Mouse (Mus musculus) neural tube, embryonic 11.5 days (tissue): ENCODE measurements around the gene Cers5. TPM values are rescaled to one million over a fixed set of nuclear protein-coding genes. Genes with fewer than 3 reads are reported as not detected.

ENCODE experiments used
- ATAC-seq: fragments of 200-750 bp; cut with Nextera tagmentation; 2 replicates; pipeline ENCODE4 v1.8.0; 2017; ENCODE audit warnings: moderate number of reproducible peaks, mild to moderate bottlenecking, moderate TSS enrichment, moderate library complexity; ENCODE audit not compliant: insufficient read depth, low FRiP score, low TSS enrichment
- DNase-seq: peaks from one replicate; pipeline ENCODE4 v3.0.0-alpha.2; 2015; ENCODE audit warnings: low spot score
- H3K27ac ChIP-seq: fragments of 300-500 bp; sonication (generic); 2 replicates; pipeline ENCODE4 v1.5.1; 2014; ENCODE audit warnings: low read depth, mild to moderate bottlenecking, low read length
- H3K27me3 ChIP-seq: fragments of 300-500 bp; sonication (generic); 2 replicates; pipeline ENCODE4 v1.6.1; 2014; ENCODE audit warnings: mild to moderate bottlenecking, low read length, mixed read lengths; ENCODE audit not compliant: control insufficient read depth, insufficient read depth
- H3K36me3 ChIP-seq: fragments of 300-500 bp; sonication (generic); 2 replicates; pipeline ENCODE4 v1.6.1; 2014; ENCODE audit warnings: mild to moderate bottlenecking, low read length, moderate library complexity, mixed read lengths; ENCODE audit not compliant: control insufficient read depth, insufficient read depth
- H3K4me1 ChIP-seq: fragments of 300-500 bp; sonication (generic); 2 replicates; pipeline ENCODE4 v1.6.1; 2014; ENCODE audit warnings: low read length, mixed read lengths; ENCODE audit not compliant: control insufficient read depth, insufficient read depth
- H3K4me2 ChIP-seq: fragments of 300-500 bp; sonication (generic); 2 replicates; pipeline ENCODE4 v1.6.1; 2014; ENCODE audit warnings: low read depth, mild to moderate bottlenecking, moderate library complexity
- H3K4me3 ChIP-seq: fragments of 300-500 bp; sonication (generic); 2 replicates; pipeline ENCODE4 v1.5.1; 2014; ENCODE audit warnings: low read depth, low read length
- H3K9ac ChIP-seq: fragments of 300-500 bp; sonication (generic); 2 replicates; pipeline ENCODE4 v1.6.1; 2014; ENCODE audit warnings: mild to moderate bottlenecking, low read length
- H3K9me3 ChIP-seq: fragments of 300-500 bp; sonication (generic); 2 replicates; pipeline ENCODE4 v1.6.1; 2016; ENCODE audit warnings: low read length; ENCODE audit not compliant: control insufficient read depth
- WGBS: fragments of 180-500 bp; shearing (Covaris S2); extraction: QIAGEN DNeasy Blood & Tissue Kit; methylation state at CpG from one replicate; pipeline ENCODE4 v1.1.7; 2014; 5-methylcytosine and 5-hydroxymethylcytosine counted together
- polyA plus RNA-seq: library from polyadenylated mRNA; unstranded; fragments of >200 nt; fragmentation: Nextera tagmentation; extraction: Ambion mirVana; gene quantifications from 2 replicates; pipeline ENCODE4 v1.2.1, GENCODE M21; 2014

Cers5 gene
- polyA plus RNA-seq, 1 experiment from 2014 or later, result 69.7 TPM

DNA sequence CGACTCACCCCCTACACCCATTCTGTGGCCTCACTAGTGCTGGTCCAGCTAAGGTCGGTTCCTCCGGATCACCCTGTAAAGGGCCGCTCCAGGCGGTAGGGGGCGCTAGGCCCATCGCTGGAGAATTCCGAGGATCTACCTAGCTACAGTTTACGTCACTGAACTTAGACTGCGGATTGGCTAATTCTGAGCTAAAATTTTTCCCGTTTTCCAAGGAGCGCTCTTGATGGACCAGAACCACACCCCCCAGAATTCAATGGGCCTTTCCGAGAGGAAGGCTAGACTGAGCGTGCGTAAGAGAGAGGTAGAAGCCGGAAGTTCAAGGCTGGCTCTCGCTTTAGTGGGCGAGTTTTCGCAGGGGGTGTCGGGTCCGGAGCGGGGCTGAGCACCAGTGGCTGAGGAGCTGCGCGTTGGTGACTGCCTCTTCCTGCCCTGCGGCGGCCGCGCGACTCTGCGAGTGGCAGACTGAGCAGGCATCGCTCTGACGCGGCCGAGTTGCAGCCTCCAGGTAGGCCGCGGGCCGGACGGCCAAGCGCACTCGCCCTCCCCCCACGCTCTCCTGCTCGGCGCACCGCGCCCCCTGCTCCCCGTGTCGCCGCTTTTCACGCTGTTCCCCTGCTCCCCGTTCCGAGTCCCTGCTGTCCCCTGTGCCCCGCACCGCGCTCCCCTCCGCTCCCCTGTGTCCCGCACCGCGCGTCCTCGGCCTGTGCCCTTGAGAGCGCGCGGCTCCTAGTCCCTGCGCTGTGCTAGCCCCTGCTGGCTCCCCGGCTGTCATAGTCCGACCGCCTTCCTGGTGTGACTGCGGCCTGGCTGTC is 47.1 kb downstream of the Cers5 start, which contains the start of gene Cox14:
Gene Cox14, plus strand, starts transcription at position 278 of the 815 bp plus-strand sequence.
- H3K36me3 ChIP-seq, result peaks cover 14% of the 10 kb centered on the region
- peak within 1 kb of the TSS; percentile 72 for H3K9ac ChIP-seq
- under 1% methylated on average over 61 of the region's 68 CpGs for WGBS
- peak within 1 kb of the TSS; percentile 90 for H3K27ac ChIP-seq
- peak within 1 kb of the TSS; percentile 75 for H3K4me3 ChIP-seq
- H3K4me1 ChIP-seq, result peaks cover 17% of the 10 kb centered on the region
- peak; percentile 90 for ATAC-seq
- H3K9me3 ChIP-seq, result no peaks in the 10 kb centered on the region
- H3K27me3 ChIP-seq, result no peaks in the 10 kb centered on the region
- H3K4me2 ChIP-seq, result peak within 1 kb of the TSS; percentile 83
- peak; percentile 94 for DNase-seq

DNA sequence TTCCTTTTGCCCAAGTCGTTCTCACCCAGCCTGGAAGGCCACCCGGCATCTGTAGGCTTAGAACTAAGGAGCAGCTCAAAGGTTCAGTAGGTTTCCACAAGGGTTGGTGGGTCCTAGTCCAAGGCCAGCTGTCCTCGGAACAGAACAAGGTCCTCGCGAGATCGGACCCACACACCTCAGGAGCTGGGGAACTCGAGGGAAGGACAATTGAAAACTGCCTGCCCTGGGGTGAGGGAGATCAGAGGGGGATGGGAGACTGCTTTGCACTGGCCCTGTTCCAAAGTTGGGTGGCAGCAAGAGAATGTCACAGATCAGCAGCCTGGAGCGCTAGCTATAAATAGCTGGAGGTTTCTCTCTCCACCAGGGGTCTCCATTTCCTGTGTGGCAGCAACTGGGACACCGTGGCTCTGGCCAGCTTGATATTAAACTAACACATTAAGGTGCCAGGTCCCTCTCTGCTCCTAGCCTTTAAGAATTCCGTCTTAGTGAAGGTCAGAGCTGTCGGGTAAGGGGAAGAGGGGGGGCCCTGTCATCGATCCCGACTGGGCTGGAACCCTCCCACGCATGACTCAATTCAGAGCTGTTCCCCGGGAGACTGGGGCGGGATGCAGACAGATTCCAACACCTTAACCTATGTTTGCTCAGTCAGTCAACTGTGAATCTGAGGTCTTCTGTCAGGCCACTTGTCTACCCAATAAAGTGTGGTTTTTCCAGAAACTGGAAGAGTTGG is 48.2 kb downstream of the Cers5 start:
- Histone ChIP-seq H3K27ac (peak overlapping the region; percentile 53; the same call in 1 of the 2 replicates), H3K4me1 (peaks cover 17% of the 10 kb centered on the region), H3K9me3 (no peaks in the 10 kb centered on the region), H3K4me2 (peak overlapping the region; percentile 44), H3K9ac (peak overlapping the region; percentile 18; the same call in 1 of the 2 replicates), H3K27me3 (no peaks in the 10 kb centered on the region), H3K4me3 (peak overlapping the region; percentile 75; the same call in 1 of the 2 replicates), H3K36me3 (peaks cover 15% of the 10 kb centered on the region)
- peak; percentile 72 for DNase-seq
- ATAC-seq, result peak; percentile 40; the same call in 1 of the 2 replicates
- WGBS, result 14% methylated on average over 16 of the region's 16 CpGs

DNA sequence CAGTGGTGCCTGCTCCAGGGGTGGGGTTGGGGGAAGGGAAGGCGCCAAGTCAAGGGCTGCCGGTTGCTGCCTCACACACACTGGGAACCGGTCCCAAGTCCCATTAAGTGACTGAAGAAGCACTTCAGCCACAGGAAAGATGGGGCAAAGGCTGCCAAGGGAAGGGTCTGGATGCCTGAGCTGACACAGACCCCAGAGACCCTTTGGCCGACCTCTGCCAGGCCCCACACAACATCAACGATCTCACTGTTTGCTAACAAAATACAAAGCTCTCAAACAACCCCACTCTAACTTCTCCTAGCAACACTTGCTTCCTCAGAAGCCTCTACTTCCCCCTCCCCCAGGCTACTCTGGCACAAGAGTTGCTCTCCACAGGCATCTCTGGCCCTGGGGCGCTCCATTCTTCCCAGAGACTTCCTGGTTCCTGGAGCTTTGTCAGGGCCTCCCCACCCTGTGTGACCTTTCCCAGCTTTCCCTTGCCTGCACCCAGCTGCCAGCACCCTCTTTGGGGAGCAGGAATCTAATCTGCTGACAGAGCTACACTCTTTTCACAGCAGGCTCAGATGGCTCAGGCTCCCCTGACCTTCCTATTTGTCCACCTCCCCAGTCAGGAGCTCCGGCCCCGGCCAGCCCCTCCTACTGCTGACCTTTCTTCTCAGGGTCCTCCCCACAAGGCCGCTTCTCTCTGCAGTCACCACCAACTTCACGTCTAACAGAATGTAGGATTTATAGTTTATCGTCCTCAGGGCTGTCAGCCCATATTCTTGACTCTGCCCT is 49.0 kb downstream of the Cers5 start:
- 17% methylated on average over 11 of the region's 11 CpGs for WGBS
- H3K27me3 ChIP-seq, result no peaks in the 10 kb centered on the region
- DNase-seq (no peak), ATAC-seq (no peak)
- H3K36me3 ChIP-seq, result peaks cover 11% of the 10 kb centered on the region
- peak overlapping the region; percentile 53; the same call in 1 of the 2 replicates for H3K27ac ChIP-seq
- peaks cover 17% of the 10 kb centered on the region for H3K4me1 ChIP-seq
- H3K4me2 ChIP-seq, result no peak overlapping the region
- no peaks in the 10 kb centered on the region for H3K9me3 ChIP-seq
- H3K9ac ChIP-seq, result peak overlapping the region; percentile 18; the same call in 1 of the 2 replicates
- H3K4me3 ChIP-seq, result no peak overlapping the region

DNA sequence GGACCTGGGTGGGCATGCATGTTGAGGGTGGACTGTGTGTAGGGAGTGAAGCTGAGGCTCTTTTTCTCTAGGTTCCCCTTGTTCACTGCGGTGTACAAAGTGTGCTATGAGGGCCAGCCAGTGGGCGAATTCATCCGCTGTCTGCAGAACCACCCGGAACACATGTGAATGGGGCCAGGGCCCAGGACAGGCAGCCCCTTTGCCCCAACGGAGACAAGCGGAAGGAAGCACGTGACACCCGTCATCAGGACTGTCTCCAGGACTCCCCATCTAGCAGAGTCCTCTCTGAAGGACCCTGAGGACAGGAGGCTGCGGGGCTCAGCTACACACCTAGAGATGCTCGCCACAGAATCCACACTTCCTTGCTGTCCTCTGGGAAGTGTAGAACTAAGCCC is 49.6 kb downstream of the Cers5 start:
- peaks cover 17% of the 10 kb centered on the region for H3K4me1 ChIP-seq
- 0 out of 2 replicates have a peak overlapping the region, but pooled peaks have one; percentile 53 for H3K27ac ChIP-seq
- peaks cover 8% of the 10 kb centered on the region for H3K36me3 ChIP-seq

DNA sequence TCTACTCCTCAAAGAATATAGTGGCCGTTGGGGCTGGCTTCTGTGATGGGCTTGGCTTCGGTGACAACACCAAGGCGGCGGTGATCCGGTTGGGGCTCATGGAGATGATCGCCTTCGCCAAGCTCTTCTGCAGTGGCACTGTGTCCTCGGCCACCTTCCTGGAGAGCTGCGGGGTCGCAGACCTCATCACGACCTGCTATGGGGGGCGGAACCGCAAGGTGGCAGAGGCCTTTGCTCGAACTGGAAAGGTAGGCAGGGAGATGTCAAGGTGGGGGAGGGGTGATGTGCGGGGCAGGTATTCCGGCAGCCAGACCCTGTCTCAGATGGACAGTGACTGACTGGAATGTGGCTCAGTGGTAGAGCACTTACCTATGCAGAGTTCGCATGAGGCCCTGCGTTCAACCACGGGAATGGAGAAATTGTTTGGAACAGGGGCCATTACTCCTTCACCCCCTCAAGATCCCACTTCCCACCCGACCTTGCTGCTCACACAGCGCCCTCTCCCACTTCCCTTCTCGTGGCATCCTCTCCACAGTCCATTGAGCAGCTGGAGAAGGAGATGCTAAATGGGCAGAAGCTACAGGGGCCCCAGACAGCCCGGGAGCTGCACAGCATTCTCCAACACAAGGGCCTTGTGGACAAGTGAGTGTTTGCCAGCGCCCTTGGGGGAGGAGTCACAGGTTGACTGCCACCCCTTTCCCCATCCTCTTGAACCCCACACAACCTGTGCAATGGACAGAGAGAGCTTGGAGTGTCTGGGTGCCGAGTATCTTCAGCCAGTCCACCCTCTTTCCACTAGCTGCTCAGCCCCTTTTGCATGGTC is 50.6 kb downstream of the Cers5 start:
- DNase-seq (no peak), ATAC-seq (no peak)
- 86% methylated on average over 25 of the region's 25 CpGs for WGBS
- peaks cover 3% of the 10 kb centered on the region for H3K36me3 ChIP-seq
- H3K4me3 ChIP-seq, result no peak overlapping the region
- H3K9me3 ChIP-seq, result no peaks in the 10 kb centered on the region
- no peak overlapping the region for H3K4me2 ChIP-seq
- peaks cover 17% of the 10 kb centered on the region for H3K4me1 ChIP-seq
- H3K9ac ChIP-seq, result no peak overlapping the region
- H3K27me3 ChIP-seq, result no peaks in the 10 kb centered on the region
- H3K27ac ChIP-seq, result no peak overlapping the region

More for the DNA sequence above, 49.6 kb downstream of the Cers5 start:
- DNase-seq (no peak), ATAC-seq (no peak)
- Histone ChIP-seq H3K4me2 (no peak overlapping the region), H3K9me3 (no peaks in the 10 kb centered on the region), H3K9ac (no peak overlapping the region), H3K27me3 (no peaks in the 10 kb centered on the region), H3K4me3 (no peak overlapping the region)
- 68% methylated on average over 10 of the region's 10 CpGs for WGBS

DNA sequence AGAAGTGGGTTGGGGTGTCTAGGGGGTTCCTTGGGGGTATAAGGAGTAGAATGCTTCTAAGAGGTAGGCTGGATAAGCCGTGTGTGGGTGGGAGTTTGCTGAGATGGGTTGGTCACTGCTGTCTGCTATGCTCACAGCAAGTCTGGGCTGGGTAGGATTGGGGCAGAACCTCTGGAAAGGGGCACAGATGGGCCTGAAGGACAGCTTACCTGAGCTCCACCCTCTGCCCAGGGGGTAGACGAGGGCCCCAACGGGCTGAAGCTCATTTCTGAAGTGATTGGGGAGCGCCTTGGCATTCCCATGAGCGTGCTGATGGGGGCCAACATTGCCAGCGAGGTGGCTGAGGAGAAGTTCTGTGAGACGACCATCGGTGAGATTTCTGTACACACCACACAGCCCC is 52.8 kb downstream of the Cers5 start:
- H3K9me3 ChIP-seq, result no peaks in the 10 kb centered on the region
- H3K27me3 ChIP-seq, result no peaks in the 10 kb centered on the region
- ATAC-seq, result no peak
- 78% methylated on average over 8 of the region's 8 CpGs for WGBS
- H3K9ac ChIP-seq, result no peak overlapping the region
- DNase-seq, result no peak
- no peak overlapping the region for H3K27ac ChIP-seq
- H3K4me2 ChIP-seq, result no peak overlapping the region
- H3K4me1 ChIP-seq, result peaks cover 17% of the 10 kb centered on the region
- peaks cover 3% of the 10 kb centered on the region for H3K36me3 ChIP-seq
- no peak overlapping the region for H3K4me3 ChIP-seq

DNA sequence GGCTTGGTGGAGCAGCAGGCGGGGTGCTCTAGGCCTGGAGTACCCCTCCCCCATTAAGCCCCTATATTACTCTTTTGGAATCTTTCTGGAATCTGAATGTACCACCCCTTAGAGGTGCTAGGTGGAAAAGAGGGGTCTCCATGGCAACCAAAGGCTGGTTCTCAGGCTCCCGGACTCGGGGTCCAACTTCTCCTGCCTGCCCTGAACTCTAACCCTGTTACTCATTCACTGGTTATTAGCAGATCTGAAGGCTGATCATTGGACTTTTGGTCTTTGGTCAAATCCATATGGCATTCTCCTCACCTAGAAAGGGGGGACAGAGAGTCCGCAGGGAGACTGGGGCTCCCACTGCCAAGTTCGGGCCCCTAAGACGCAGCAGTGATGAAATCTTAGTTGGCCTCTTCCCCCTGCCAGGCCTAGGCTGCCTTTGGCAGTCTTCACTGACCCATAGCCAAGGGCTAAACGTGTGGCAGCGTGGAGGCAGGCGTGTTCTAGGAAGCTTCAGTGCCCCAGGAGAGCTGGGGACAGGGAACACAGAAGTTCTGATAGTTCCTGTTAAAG is 54.1 kb downstream of the Cers5 start:
- DNase-seq, result no peak
- no peak overlapping the region for H3K4me2 ChIP-seq

More for the DNA sequence above, 54.1 kb downstream of the Cers5 start:
- peaks cover 7% of the 10 kb centered on the region for H3K36me3 ChIP-seq
- ATAC-seq, result no peak
- 88% methylated on average over 9 of the region's 9 CpGs for WGBS
- H3K9me3 ChIP-seq, result no peaks in the 10 kb centered on the region
- peaks cover 8% of the 10 kb centered on the region for H3K4me1 ChIP-seq
- no peak overlapping the region for H3K27ac ChIP-seq
- H3K9ac ChIP-seq, result no peak overlapping the region
- H3K4me3 ChIP-seq, result no peak overlapping the region
- no peaks in the 10 kb centered on the region for H3K27me3 ChIP-seq
